28 mouse cellular contexts compared by ENCODE assay signal in the genomic region with DNA sequence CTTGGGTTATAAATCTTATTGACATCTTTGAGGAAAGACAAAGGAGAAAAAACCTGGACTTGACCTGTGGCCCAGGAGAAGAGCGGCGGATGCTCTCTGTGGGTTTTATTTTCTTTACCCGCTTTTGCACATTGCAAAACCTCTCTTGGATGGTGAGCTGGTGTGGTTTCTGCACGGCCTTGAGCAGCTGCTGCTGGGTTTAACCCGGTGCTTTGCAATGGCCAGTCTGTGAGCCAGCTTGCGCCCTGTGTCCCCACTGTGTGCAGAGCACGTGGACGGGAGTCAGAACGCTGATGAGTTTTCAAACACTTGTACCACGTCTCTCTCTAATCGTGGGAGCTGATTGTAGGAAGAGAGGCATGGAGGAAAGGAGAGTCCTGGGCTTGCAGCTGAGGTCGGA.
DNase-seq lines count a peak whose midpoint lies in the region; ATAC-seq and TF ChIP-seq lines count a peak whose summit lies in the region.
"Had no signal": no experiment of that assay in that cellular context is flagged by ENCODE, and none has a peak within 500 bp of the region (broad histone marks: within the 10 kb centered on the region; RNA-seq: fewer than 3 reads in every experiment).

No protein-coding gene starts in this region.

- no peak for ATAC-seq in midbrain, embryonic 12.5 days (ENCODE audit: low FRiP score, low read depth)
- ATAC-seq in midbrain, embryonic 11.5 days (ENCODE audit: low FRiP score), result no peak
- peak; percentile 55 for ATAC-seq in granulocyte monocyte progenitor cell, adult 5-6 weeks (replicated peaks; ENCODE audit: poor library complexity, severe bottlenecking)
- ATAC-seq in erythroid progenitor cell, adult 5-6 weeks (replicated peaks; ENCODE audit: low FRiP score, poor library complexity, severe bottlenecking), result no peak
- ATAC-seq: forebrain, embryonic 15.5 days; hindbrain, embryonic 16.5 days; Patski had no signal

- TF ChIP-seq POLR2A in myocyte (IDR thresholded peaks at IDR 0.05; ENCODE audit: insufficient read length, low read depth), result no peak

- no peak overlapping the region for H3ac ChIP-seq in myocyte (ENCODE audit: control insufficient read depth, insufficient read length)

- H3K4me1 ChIP-seq in midbrain, embryonic 12.5 days, result peaks cover 18% of the 10 kb centered on the region
- peaks cover 12% of the 10 kb centered on the region for H3K4me1 ChIP-seq in midbrain, embryonic 11.5 days (ENCODE audit: control insufficient read depth, insufficient read depth, low read length)

- no peak overlapping the region for H3K4me3 ChIP-seq in midbrain, embryonic 12.5 days
- no peak overlapping the region for H3K4me3 ChIP-seq in midbrain, embryonic 11.5 days (ENCODE audit: low read depth, low read length)
- H3K4me3 ChIP-seq in myocyte, result no peak overlapping the region
- H3K4me3 ChIP-seq: embryonic facial prominence, embryonic 12.5 days; embryonic facial prominence, embryonic 15.5 days; forebrain, embryonic 12.5 days; forebrain, embryonic 15.5 days; heart, adult 2 months; heart, embryonic 12.5 days; heart, embryonic 15.5 days; hindbrain, embryonic 10.5 days; hindbrain, embryonic 13.5 days had no signal

- H3K9ac ChIP-seq in midbrain, embryonic 12.5 days (replicated peaks), result no peak overlapping the region
- H3K9ac ChIP-seq in midbrain, embryonic 11.5 days (ENCODE audit: low read length), result no peak overlapping the region
- H3K9ac ChIP-seq: embryonic facial prominence, embryonic 12.5 days; embryonic facial prominence, embryonic 15.5 days; forebrain, embryonic 12.5 days; forebrain, embryonic 15.5 days; heart, embryonic 12.5 days; heart, embryonic 15.5 days; hindbrain, embryonic 13.5 days had no signal

- DNase-seq in adrenal gland, adult 2 months, result peak; percentile 57
- no peak for DNase-seq in adrenal gland, postnatal 25 days
- DNase-seq in midbrain, embryonic 11.5 days (ENCODE audit: low spot score, missing footprints), result no peak
- DNase-seq in kidney, adult 18-20 months, result no peak
- DNase-seq: B cell, adult 2 months; cerebellum, adult 11-12 months; cerebellum, adult 8-10 months; cerebellum, postnatal 10 days; cerebellum, postnatal 36 days; gastrocnemius, postnatal 25 days; heart, adult 2 months; heart, postnatal 10 days; heart, postnatal 36 days had no signal

- H3K79me2 ChIP-seq in myocyte (ENCODE audit: control insufficient read depth, insufficient read depth), result peaks cover 16% of the 10 kb centered on the region

- H3K27ac ChIP-seq in midbrain, embryonic 12.5 days (replicated peaks), result 0 out of 2 replicates have a peak overlapping the region, but pooled peaks have one; percentile 20
- no peak overlapping the region for H3K27ac ChIP-seq in midbrain, embryonic 11.5 days (ENCODE audit: low read depth, low read length)
- H3K27ac ChIP-seq: embryonic facial prominence, embryonic 12.5 days; embryonic facial prominence, embryonic 15.5 days; forebrain, embryonic 12.5 days; forebrain, embryonic 15.5 days; heart, adult 2 months; heart, embryonic 15.5 days; hindbrain, embryonic 10.5 days; hindbrain, embryonic 13.5 days had no signal

- no peaks in the 10 kb centered on the region for H3K27me3 ChIP-seq in midbrain, embryonic 12.5 days
- H3K27me3 ChIP-seq in midbrain, embryonic 11.5 days (ENCODE audit: control insufficient read depth, insufficient read depth, low read length), result no peaks in the 10 kb centered on the region
- H3K27me3 ChIP-seq in myocyte (ENCODE audit: control insufficient read depth, insufficient read depth, insufficient read length), result no peaks in the 10 kb centered on the region
- H3K27me3 ChIP-seq: embryonic facial prominence, embryonic 12.5 days; embryonic facial prominence, embryonic 15.5 days; forebrain, embryonic 12.5 days; forebrain, embryonic 15.5 days; heart, embryonic 12.5 days; heart, embryonic 15.5 days; hindbrain, embryonic 13.5 days; Patski had no signal

- no peaks in the 10 kb centered on the region for H3K9me3 ChIP-seq in midbrain, embryonic 12.5 days
- H3K9me3 ChIP-seq in midbrain, embryonic 11.5 days (ENCODE audit: control insufficient read depth, low read length), result no peaks in the 10 kb centered on the region
- H3K9me3 ChIP-seq: embryonic facial prominence, embryonic 12.5 days; embryonic facial prominence, embryonic 15.5 days; forebrain, embryonic 12.5 days; forebrain, embryonic 15.5 days; heart, embryonic 12.5 days; heart, embryonic 15.5 days; hindbrain, embryonic 10.5 days; hindbrain, embryonic 13.5 days had no signal

- WGBS in midbrain, embryonic 12.5 days, result 91% methylated on average over 12 of the region's 12 CpGs
- 93% methylated on average over 12 of the region's 12 CpGs for WGBS in midbrain, embryonic 11.5 days

- no peak overlapping the region for H3K4me2 ChIP-seq in midbrain, embryonic 12.5 days (replicated peaks)
- H3K4me2 ChIP-seq in midbrain, embryonic 11.5 days, result no peak overlapping the region
- no peak overlapping the region for H3K4me2 ChIP-seq in myocyte (ENCODE audit: low read depth)
- H3K4me2 ChIP-seq: embryonic facial prominence, embryonic 12.5 days; embryonic facial prominence, embryonic 15.5 days; forebrain, embryonic 12.5 days; forebrain, embryonic 15.5 days; heart, embryonic 12.5 days; heart, embryonic 15.5 days; hindbrain, embryonic 13.5 days had no signal

- no peaks in the 10 kb centered on the region for H3K36me3 ChIP-seq in midbrain, embryonic 12.5 days
- H3K36me3 ChIP-seq in midbrain, embryonic 11.5 days (ENCODE audit: control insufficient read depth, insufficient read depth, low read length), result no peaks in the 10 kb centered on the region
- H3K36me3 ChIP-seq in myocyte (ENCODE audit: control insufficient read depth, insufficient read depth), result no peaks in the 10 kb centered on the region
- H3K36me3 ChIP-seq: forebrain, embryonic 12.5 days; forebrain, embryonic 15.5 days; G1E; heart, embryonic 15.5 days; hindbrain, embryonic 10.5 days; hindbrain, embryonic 13.5 days had no signal

TF ChIP-seq in myocyte, 11 proteins besides CTCF, POLR2A, EP300 and RAD21:
- TF ChIP-seq USF1 (IDR thresholded peaks at IDR 0.05; ENCODE audit: low read depth) (no peak), CEBPB (IDR thresholded peaks at IDR 0.05; ENCODE audit: insufficient read depth, poor library complexity, severe bottlenecking) (no peak), POLR2AphosphoS2 (IDR thresholded peaks at IDR 0.05; ENCODE audit: insufficient read length, low read depth) (no peak), MYOG (IDR thresholded peaks at IDR 0.05; ENCODE audit: control insufficient read depth in 1 of 3, insufficient read depth in 1 of 3, insufficient read length in 2 of 3, low read depth in 2 of 3) (peak in 2 of 3 experiments; percentile 12 to 38), MYOD1 (IDR thresholded peaks at IDR 0.05; ENCODE audit: control insufficient read depth in 1 of 3, insufficient read length in 2 of 3, low read depth in 2 of 3) (no peak), TCF12 (IDR thresholded peaks at IDR 0.05; ENCODE audit: insufficient read depth, poor library complexity, severe bottlenecking) (no peak), REST (IDR thresholded peaks at IDR 0.05; ENCODE audit: insufficient read depth, insufficient read length) (no peak), E2F4 (IDR thresholded peaks at IDR 0.05; ENCODE audit: insufficient read depth) (no peak)
